Mouse (Mus musculus) thymus, adult 18-20 months (tissue): ENCODE data around the gene Irs3.

Experiments used
- DNase-seq, 2 experiments: peaks; one replicate each; pipeline ENCODE4 v3.0.0; 2022; ENCODE audit warnings: mixed read lengths in 2 of 2

The Irs3 gene

DNA sequence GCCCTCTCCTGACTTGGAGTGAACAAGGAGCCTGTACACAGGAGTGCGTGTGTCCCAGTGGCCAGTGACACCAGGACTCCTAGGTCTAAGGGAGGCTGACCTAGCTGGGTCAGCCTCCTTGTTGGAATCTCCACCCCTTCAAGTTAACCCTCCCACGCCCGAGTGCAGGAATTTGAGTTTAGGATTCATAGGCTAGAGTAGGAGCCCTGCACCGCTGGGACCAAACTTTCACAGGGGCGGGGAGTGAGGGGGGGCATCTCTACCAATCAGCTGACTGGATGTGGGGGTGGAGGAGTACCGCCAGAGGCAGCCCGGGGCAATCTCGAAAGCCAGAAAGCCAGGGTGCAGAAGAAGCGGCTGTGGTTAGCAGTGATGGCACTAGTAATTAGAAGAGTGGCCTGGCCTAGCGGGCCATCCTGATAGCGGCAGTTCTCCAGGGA lies at the start of gene Irs3:
Irs3 (minus strand) TSS at position 63 of the 440 bp plus-strand sequence.
- DNase-seq: no peak

DNA sequence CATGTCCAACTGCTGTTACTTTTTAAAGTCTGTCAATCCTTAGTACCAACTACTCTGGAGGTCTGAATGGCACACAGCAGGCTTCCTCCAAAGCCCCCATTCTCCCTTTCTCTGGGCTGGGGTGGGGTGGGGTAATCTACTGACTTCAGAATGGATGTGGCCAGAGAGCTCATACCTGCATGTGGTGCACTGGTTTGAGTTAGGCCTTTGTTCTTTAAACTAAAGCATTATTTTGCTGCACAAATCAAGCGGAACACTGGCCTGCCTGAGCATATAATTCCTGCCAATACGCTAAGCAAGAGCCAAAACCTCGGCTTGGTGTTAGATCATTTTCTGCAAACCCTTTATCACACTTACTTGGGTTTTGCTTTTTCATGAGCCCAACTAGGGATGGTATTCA lies 49.3 kb upstream of the Irs3 start:
- no peak for DNase-seq

DNA sequence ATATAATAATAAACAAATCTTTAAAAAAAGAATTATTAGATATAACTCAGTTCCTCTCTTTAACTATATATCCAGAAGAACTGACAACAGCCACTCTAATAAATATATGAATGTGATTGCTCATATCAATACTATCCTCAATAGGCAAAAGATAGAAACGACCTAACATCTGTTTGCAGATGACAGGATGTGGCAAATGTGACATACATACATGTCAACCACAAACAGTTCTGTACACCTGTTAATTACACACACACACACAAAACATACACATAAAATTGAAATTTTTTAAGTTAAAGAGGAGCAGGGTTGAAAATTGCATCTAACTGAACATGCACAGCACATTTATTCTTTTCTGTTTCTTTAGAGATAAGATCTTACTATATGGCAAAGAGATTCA lies 46.4 kb upstream of the Irs3 start:
- DNase-seq: no peak

DNA sequence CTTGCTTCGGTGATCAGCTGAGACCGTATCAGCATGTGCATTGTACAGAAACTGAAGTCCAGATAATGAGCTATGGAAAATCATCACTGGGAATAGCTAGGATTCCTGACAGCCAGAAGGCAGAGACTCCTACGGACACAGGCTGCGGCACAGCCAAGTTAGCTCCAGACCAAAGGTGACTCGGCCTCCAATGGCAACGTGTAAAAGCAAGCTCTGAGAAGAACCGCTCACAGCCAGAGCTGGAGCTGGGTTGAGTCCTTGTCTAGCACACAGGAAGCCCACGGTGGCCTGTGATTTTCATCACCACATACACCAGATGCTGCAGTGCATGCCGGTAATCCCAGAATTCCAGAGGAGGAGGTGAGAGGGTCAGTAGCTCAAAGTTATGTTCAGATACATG lies 45.0 kb upstream of the Irs3 start:
- no peak for DNase-seq

DNA sequence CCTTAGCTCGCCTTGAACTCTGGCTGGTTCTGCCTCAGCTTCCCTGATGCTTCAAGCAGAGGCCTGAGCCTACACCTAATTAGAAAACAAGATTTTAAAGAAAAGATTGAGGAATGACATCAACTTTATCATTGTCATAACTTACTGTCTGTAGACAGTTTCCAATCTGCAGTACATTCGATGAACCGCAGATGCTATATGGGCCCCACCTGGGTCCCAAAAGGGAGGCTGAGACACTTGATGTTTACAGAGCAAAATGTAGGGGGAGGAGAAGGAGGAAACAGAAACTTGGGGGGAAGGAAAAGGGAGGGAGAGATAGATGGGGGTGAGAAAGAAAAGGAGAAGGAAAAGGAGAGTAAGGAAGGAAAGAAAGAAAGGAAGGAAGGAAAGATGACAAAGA lies 44.5 kb upstream of the Irs3 start:
- DNase-seq: peak in 1 of 2 experiments; percentile 50

DNA sequence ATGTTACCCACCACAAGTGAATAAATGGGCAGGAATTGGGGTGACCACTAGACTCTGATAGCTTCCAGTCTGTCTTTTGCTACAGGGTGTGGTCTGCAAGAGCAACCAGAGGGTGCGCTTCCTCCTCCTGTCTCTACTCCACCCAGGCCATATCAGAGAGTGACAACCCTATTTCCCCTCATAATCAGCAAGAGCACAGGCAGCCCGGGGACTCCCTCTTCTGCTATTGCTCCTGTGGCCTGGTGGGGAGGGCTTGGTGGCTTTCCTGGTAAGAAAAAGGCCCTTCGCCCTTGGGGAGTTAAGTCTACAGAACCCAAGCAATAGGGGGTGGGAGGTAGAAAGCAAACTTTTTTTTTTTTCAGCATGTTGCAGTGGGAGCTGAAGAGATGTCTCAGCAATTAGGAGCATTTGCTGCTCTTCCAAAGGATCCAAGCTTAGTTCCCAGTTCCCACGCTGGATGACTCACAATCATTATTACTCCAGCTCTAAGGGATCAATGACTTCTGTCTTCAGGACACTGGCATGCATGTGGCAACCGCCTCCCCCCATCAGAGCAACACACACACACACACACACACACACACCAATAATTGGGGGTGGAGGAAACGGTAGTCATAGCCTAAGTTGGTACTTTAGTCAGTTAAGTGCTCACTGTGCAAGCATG lies 40.7 kb upstream of the Irs3 start:
- peak in 1 of 2 experiments; percentile 46 for DNase-seq

DNA sequence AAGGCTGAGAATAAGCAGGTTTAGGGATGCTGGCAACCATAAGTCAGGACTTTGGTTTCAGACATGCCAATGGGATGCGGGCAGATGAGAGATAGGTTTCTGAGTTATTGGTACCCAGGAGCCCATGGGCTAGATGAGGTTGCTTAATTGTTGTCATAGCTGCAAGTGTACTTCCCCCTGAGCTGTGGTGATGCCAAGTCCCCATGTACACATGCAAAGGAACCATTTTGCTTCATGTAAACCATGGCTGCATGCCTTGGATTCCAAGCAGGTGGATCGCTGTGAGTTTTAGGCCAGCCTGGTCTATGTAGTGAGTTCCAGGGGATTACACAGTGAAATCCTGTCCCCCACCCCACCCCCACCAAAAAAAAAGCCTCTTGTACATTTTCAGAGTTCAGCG lies 40.1 kb upstream of the Irs3 start:
- DNase-seq: no peak

DNA sequence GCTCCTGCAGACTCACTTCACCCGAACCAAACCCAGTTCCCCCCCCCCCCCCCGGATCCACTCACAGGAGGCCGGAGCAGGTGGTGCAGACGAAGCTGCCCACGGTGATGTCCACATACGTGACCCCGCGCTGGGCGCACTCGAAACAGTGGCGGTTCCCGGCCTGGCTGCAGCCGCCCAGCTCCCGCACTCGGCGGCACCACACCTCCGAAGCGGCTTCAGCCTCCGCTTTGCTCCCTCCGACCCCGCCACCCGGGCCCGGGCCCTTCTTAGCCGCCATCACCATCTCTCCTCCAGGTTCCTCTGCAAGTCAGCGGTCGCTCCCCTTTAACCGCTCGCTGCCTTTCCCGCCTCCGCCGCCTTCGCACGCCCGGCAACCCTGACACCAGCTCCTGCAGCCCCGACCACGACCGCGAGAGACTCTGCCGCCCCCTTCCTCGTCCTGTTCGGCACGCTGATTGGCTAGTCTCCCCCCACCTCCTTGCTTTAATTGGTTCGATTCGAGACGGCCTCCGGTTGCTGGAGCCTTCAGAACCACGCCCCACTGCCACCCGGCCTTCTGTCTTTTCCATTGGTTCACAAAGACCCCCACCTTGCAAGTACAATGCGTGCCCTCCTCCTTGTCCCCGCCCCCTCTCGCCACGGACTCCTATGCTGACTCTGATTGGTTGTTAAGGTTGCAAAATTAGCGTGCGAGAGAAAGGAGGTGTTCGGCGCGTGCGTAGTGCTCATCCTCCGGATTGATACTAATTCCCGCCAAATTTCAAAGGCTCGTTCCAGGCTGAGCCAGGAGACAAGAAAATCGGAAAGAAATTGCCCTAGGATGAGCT lies 39.0 kb upstream of the Irs3 start, which contains the start of gene Agfg2:
Agfg2 (minus strand) TSS at position 433 of the 830 bp plus-strand sequence.
- peak; percentile 99 to 100 for DNase-seq

DNA sequence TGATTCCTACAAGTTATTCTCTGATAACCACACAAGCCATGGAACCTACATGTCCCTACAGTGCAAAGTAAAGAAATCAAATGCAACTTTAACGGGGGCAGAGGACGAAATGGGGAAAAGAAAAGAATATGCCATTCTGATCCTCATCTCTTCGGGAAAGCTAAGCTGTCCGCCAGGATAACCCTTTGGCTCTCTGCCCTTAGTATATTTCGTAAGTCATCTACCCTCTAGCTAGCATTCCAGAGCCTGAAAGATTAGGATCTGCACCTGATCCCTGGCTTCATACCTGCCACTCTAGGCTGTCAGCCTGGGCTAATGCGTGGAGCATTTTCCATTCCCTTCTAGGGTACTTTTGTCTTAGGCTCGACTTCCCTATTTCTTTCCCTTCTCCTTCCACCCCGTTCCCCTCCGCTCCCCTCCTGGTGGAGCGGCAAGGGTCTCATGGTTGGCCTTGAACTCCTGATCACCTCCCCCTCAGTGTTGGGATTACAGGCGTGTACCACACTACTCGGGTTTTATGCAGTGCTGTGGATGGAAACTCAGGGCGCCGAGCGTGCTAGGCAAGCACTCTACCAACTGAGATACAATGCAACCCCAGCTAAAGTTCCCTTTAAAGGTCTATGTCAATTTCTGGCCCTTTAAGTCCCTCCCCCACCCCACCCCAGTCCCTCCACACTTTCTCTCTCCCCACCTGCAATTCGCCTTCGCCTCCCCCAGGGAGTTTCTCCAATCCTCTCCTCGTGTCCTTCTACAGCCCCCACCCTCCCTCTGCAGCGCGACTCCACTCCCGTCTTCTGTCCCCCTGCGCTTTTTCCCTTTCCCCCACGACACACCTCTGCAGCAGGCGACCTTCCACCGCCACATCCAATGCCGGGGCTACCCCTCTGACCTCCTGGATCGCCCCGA lies 38.1 kb upstream of the Irs3 start:
- DNase-seq: peak in 1 of 2 experiments; percentile 53

DNA sequence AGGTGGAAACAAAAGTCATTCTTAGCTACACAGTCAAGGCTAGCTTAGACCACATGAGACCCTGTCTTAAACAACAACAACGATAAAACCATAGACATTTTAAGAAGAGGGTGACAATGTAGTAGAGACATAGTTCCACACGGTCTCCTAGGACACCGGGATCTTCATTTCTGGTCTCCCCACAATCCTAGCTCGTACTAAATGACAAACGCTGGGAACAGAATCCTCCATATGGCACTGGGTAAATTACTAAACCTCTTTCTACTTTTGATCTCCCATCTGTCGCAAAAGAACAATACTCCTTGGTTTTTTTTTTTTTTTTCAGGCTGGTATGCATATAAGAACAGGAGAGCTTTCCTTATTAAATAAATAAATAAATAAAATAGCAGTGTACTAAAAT lies 37.0 kb upstream of the Irs3 start:
- no peak for DNase-seq

DNA sequence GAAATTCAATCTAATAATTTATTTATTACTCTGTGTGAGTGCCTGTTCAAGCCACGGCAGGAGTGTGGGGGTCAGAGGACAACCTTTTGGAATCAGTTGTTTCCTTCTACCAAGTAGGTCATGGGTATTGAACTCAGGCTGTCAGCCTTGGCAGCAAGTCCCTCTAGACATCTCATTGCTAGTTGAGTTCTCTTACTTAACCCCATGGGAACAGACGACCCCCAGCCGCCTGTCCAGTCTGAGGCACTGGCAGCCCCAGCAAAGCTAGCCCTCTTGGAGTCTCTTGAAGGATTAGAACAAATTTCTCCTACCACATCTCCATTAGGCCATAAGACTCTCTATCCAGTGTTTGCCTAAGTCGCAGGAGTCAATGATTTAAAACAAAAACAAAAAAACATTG lies 34.2 kb upstream of the Irs3 start:
- no peak for DNase-seq

DNA sequence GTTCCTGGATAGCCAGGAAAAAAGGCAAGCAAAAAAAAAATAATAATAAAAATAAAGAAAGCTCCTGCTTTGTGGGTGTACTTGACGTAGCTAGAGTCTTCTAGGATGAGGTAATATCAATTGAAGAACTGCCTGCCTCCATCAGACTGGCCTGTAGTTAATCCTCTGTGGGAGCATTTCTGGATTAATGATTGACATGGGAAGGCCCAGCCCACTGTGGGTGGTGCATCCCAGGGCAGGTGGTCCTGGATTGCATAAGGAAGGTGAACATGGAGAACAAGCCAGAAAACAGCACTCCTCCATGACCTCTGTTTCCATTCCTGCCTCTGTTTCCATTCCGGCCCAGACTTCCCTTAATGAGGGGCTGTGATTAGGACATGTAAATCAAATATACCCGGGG lies 33.2 kb upstream of the Irs3 start:
- DNase-seq: no peak

DNA sequence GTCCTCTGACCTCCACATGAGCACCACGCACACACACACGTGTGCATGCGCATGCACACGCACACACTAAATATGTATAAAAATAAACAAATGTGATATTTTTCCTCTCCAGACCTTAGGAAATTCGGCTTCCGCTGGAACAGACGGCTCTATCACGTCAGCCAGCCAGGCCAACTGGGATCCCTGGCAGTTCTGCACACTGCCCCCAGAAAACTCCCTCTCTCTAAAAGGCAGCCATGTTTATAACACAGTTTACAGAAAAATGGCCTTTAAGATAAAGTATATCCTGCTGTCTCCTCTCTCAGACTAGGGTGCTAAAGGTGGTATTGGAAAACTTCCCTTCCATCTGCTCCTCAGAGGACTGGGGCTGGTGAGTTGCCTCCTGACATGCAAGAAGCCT lies 32.3 kb upstream of the Irs3 start:
- no peak for DNase-seq

DNA sequence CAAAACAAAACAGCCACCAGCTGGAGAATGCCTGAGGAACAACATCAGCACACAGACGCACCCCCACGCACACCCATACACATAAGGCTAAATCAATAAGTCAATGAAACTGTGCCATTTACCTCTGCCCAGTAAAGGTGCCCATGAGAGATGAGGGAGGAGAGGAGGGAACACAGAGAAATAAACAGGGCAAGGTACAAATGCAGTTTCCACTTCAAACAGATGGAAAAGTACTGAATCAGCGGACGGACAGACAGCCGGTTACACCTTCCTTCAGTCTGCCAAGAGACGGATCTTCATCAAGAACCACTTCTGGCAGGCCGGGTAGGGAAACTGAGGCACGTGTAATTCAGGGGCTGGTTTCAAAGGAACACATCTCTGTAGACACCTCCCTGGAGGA lies 29.3 kb upstream of the Irs3 start:
- DNase-seq: no peak

DNA sequence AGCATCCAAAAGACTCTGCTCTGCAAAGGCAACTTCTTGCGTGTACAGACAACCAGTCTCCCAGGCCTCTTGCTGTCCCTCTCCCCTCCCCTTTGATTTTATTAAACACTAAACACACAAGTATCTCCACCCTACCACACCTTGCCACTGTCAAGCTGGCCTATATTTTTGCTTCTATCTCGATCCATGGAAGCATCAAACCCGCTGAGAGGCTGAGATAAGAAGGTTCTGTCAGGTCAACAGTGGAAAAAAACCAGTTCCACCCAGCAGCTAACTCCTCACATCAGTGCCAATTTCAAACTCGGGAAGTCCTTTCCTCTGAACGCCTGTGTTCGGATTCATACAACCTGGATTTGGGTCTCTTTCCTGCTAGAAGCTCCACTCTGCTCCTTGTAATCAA lies 27.5 kb upstream of the Irs3 start:
- DNase-seq: no peak

DNA sequence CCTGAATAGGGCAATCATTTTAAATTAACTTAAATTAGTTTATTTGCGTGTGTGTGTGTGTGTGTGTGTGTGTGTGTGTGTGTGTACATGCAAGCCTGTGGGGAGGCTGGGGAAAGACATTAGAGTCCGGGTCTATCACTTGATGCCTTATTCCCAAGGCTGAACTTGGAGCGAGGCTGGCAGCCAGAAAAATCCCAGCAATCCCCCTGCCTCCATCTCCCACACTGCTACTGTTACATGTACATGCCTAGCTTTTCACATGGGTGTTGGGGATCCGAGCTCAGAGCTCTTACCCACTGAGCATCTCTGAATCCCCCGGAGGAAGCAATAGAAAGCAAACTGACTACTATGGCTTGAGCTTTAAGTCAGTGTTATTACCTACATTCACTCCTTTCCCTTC lies 26.8 kb upstream of the Irs3 start:
- DNase-seq: no peak

DNA sequence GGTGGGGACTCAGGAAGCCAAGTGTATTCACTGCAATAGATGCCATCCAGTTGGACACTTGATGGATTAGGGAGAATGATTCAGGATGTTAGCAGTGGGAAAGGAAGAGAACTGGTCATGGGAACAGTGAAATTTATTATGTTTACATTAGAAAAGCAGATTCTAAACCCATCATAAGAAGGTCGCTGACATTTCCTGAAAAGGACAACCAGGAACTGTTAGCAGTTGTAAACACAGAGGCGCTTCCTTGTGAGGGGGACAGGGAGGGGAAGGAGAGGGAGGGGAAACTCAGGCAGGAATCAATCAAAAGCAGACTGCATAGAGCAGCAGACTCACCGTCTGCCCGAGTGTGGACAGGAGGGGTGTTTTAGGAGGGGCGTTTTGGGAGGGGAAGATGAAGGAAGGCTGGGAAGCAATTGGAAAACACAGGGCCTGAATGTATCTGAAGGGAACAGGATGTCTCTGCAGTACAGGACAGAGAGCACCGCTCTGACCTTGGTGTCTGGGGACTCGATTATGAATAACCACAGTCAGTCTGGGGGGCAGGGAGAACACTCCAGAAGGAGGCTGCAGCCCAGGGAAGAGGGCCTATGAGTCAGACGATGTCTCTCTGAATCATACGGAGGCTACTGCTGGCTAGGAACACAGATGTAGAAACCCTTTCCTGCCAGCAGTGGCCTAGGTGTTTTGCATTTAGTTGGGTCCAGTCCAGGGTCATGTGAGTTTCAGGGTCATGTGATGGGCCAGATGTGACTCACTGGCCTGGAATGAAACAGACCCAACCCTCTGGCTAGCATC lies 26.1 kb upstream of the Irs3 start:
- no peak for DNase-seq

DNA sequence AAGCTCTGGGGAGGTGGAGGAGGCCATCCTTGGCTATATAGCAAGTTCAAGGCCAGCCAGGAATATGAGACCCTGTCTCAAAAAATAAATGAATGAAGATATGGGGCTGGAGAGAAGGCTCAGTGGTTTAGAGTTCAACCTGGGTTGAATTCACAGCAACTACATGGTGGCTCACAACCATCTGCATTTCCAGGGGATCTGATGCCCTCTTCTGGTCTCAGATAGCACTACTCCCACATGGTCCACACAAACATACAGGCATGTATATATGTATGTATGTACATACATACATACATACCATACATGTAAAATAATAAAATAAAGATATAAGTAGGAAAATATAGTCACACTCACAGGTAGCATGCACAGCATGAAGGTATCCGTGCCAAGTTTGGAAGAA lies 24.7 kb upstream of the Irs3 start:
- DNase-seq: no peak

DNA sequence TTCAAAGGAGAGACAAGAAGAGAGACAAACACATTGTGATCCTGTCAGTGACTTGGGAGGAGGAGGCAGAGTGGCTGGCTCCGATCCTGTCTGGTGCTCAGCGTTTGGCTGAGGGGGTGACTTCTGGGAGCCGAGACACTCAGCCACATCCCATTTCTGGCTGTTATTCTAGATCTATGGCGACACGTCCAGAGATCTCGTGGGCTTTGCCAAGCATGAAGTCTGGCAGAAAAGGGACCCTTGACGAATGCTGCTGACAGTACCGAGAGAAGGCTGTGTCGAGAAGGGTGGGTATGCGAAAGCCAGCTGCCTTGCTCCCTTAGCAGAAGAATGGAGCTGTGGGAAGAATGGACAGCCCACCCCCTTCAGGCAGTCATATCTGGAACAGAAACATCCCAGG lies 23.5 kb upstream of the Irs3 start:
- no peak for DNase-seq

DNA sequence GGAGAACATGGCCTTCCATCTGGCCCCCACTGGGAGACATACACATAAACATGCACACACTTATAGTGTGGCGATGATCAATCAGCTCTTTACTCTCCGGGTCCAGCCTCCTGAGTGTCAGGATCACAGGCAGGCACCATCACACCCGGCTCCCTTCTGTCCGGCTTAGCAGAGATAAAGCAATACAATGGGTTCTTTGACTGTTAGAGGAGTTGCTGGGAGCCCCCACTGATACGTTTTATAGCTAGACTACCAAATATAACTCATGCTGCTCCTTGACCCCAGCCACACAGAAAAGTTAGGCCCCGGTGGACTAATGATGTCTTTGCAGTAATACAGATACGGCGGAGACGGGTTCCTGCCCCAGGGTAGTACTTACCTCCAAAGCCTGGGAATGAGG lies 17.5 kb upstream of the Irs3 start:
- no peak for DNase-seq

DNA sequence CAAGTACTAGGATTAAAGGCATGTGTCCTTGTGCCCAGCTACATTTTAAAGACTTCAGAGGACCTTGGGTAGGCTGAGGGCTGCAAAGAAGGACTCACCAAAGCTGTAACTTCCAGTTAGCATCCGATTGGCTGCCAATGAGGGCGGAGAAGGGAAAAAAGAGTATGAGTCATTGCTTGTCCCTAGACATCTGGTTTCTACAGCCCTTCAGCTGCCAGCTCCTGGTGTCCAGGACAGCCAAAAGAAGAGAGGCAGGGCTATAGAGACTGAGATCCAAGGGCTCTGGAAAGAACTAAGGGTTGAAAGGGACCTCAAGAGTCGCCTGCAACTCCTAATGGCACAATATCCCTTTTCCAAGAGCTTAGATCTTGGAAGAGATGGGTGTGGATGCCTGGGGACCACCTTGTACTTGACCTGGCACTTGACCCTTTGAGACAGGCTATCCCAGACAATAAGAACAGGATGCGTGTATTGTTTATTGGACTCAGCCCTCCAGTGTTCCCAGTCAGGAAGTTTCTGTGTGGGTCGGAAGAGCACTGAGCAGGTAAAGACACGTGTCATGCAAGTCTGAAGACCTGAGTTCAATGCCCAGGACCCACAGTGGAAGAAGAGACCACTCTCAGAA lies 14.7 kb upstream of the Irs3 start:
- no peak for DNase-seq

DNA sequence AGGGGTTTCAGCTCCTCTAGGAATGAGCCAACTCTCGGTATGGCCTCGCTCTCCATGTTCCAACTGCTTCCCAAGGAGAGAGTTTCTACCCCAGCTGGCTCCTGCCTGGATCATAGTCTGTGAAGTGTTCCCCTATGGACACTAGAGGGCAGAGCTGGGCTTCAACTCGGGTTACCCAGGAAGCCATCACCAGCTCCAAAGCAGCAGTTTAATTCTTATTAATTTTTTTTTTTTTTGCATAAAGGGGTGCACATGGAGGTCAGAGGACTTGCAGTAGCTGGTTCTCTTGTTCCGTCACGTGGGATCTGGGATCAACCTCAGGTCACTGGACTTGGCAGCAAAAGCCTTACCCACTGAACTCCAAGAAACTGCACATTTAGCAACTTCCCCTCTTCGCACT lies 11.5 kb upstream of the Irs3 start:
- DNase-seq: no peak
